Mouse (Mus musculus) stomach, embryonic 16.5 days (tissue): ENCODE results near the gene Rbms2. TPM values are rescaled to one million over a fixed set of nuclear protein-coding genes. Genes with fewer than 3 reads are reported as not detected.

Source experiments
- ATAC-seq: fragments of 200-750 bp; cut with Nextera tagmentation; 2 replicates; pipeline ENCODE4 v1.8.0; 2017; ENCODE audit warnings: moderate number of reproducible peaks, moderate TSS enrichment; ENCODE audit not compliant: insufficient read depth, low FRiP score
- H3K27ac ChIP-seq: fragments of 300-500 bp; sonication (generic); 2 replicates; pipeline ENCODE4 v1.5.1; 2014; ENCODE audit warnings: low read length
- H3K27me3 ChIP-seq: fragments of 300-500 bp; sonication (generic); 2 replicates; pipeline ENCODE4 v1.6.1; 2014; ENCODE audit warnings: low read length, control low read depth, mixed read lengths; ENCODE audit not compliant: control insufficient read depth, insufficient read depth
- H3K36me3 ChIP-seq: fragments of 300-500 bp; sonication (generic); 2 replicates; pipeline ENCODE4 v1.6.1; 2014; ENCODE audit warnings: low read length; ENCODE audit not compliant: control insufficient read depth, insufficient read depth
- H3K4me1 ChIP-seq: fragments of 300-500 bp; sonication (generic); 2 replicates; pipeline ENCODE4 v1.6.1; 2014; ENCODE audit warnings: low read length, control low read depth, mixed read lengths; ENCODE audit not compliant: control insufficient read depth, insufficient read depth
- H3K4me2 ChIP-seq: fragments of 300-500 bp; sonication (generic); 2 replicates; pipeline ENCODE4 v1.6.1; 2014; ENCODE audit warnings: low read depth, low read length, mixed read lengths
- H3K4me3 ChIP-seq: fragments of 300-500 bp; sonication (generic); replicated peaks from 2 replicates; pipeline ENCODE4 v1.5.1; 2014; ENCODE audit warnings: mild to moderate bottlenecking, low read length
- H3K9ac ChIP-seq: fragments of 300-500 bp; sonication (generic); 2 replicates; pipeline ENCODE4 v1.6.1; 2014; ENCODE audit warnings: low read length
- H3K9me3 ChIP-seq: fragments of 300-500 bp; sonication (generic); replicated peaks from 2 replicates; pipeline ENCODE4 v1.6.1; 2016; ENCODE audit warnings: low read length, control low read depth; ENCODE audit not compliant: control insufficient read depth
- WGBS: fragments of 180-500 bp; shearing (Covaris S2); extraction: QIAGEN DNeasy Blood & Tissue Kit; methylation state at CpG from one replicate; pipeline ENCODE4 v1.1.7; 2014; 5-methylcytosine and 5-hydroxymethylcytosine counted together
- polyA plus RNA-seq: library from polyadenylated mRNA; unstranded; fragments of >200 nt; fragmentation: Nextera tagmentation; extraction: Ambion mirVana; gene quantifications from 2 replicates; pipeline ENCODE4 v1.2.1, GENCODE M21; 2015

Gene Rbms2
- polyA plus RNA-seq, 1 experiment from 2014 or later, result 30.3 TPM

DNA sequence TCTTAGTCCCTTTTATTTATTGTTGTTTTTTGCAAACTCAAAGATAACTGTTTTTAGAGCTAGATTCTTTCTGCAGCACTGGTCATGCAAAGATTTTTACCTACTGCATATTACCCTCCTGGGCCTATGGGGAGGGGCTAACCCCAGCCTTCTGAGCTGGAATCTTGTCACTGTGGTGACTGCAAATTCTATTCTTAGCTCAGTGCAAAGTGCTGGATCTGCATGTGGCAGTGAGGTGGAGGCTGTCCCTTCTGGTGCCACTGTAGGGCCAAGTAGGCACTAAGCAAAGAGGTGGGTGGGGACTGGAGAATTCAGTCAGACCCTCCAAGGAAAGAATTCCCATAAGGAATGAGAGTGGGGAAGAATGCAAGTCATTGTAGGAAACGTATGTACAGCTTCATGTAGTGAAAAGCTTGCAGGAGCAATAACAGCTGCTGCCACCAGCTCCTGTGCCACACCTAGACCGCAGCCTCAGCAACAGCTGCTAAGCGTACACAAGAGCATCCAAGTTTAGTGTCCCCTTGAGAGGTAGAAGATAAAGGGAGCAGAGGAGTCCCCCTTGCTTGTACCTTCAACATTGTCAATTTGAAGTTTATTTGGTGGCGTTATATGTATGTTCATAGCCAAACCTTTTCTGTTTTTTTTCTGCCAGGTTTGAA lies 69.9 kb downstream of the Rbms2 start:
- Histone ChIP-seq H3K4me1 (no peaks in the 10 kb centered on the region), H3K36me3 (peaks cover 26% of the 10 kb centered on the region), H3K27me3 (no peaks in the 10 kb centered on the region), H3K9me3 (no peaks in the 10 kb centered on the region), H3K4me2 (no peak overlapping the region), H3K27ac (no peak overlapping the region), H3K4me3 (no peak overlapping the region), H3K9ac (no peak overlapping the region)
- 80% methylated on average over 4 of the region's 4 CpGs for WGBS
- ATAC-seq, result no peak

DNA sequence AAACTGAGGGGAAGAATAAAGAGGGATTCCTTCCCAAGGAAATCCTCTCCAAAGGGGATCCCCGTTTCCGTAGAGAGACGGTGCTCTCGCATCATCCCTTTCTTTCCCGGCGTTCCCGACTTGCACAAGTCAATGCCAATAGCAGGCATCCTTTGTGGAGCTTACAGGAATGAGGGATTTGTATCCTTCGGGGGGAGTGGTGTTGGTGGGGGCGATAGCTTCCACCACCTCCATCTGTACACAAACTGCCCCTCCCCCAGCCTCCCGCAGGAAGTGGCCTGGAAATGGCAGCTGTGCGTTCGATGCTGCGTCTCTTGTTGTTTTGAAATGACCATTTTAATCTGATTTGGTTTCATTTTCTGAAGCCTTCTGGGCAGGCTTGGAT lies 82.5 kb downstream of the Rbms2 start:
- Histone ChIP-seq H3K27ac (peak overlapping the region; percentile 44), H3K9me3 (no peaks in the 10 kb centered on the region), H3K36me3 (no peaks in the 10 kb centered on the region), H3K4me2 (peak overlapping the region; percentile 66), H3K27me3 (no peaks in the 10 kb centered on the region), H3K4me1 (peaks cover 16% of the 10 kb centered on the region), H3K9ac (peak overlapping the region; percentile 94), H3K4me3 (peak overlapping the region; percentile 97)
- ATAC-seq, result no peak
- WGBS, result under 1% methylated on average over 13 of the region's 13 CpGs

- Histone ChIP-seq H3K36me3 (no peaks in the 10 kb centered on the region), H3K4me3 (peak overlapping the region; percentile 97), H3K27me3 (no peaks in the 10 kb centered on the region), H3K9me3 (no peaks in the 10 kb centered on the region), H3K27ac (peak overlapping the region; percentile 44), H3K4me1 (peaks cover 19% of the 10 kb centered on the region), H3K4me2 (peak overlapping the region; percentile 66), H3K9ac (peak overlapping the region; percentile 94)
- peak; percentile 70 for ATAC-seq
- under 1% methylated on average over 82 of the region's 86 CpGs for WGBS
These were observed 83.2 kb downstream of the Rbms2 start for GRCm38 (mm10) chr10:128096693-128097586.

DNA sequence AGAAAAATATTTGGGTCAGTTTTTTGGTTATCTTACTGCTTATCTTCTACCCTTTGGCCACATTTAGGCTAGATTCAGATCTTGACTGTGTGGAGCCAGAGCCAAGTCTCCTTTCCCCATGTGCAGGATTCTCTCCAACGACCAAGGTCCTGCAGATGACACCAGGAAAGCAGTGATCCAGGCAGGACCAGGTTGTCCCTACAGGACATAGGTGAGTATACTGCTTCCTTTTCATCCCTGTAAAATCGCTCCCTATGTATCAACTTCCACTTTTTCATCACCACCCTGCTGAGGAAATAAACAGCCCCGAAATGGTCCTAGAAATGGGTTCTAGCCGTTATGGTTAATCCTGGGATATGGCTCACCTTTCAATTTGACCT lies 83.8 kb downstream of the Rbms2 start:
- Histone ChIP-seq H3K9ac (0 out of 2 replicates have a peak overlapping the region, but pooled peaks have one; percentile 9), H3K4me1 (peaks cover 25% of the 10 kb centered on the region), H3K27ac (no peak overlapping the region), H3K36me3 (no peaks in the 10 kb centered on the region), H3K4me2 (peak overlapping the region; percentile 10; the same call in 1 of the 2 replicates), H3K27me3 (no peaks in the 10 kb centered on the region), H3K4me3 (peak overlapping the region; percentile 97), H3K9me3 (no peaks in the 10 kb centered on the region)
- 23% methylated on average over 4 of the region's 4 CpGs for WGBS
- no peak for ATAC-seq

GRCm38 (mm10) chr10:128095003-128095636 lies 85.0 kb downstream of the Rbms2 start:
- Histone ChIP-seq H3K9me3 (no peaks in the 10 kb centered on the region), H3K27ac (peak overlapping the region; percentile 97), H3K4me2 (peak overlapping the region; percentile 91), H3K4me3 (peak overlapping the region; percentile 83), H3K27me3 (no peaks in the 10 kb centered on the region), H3K9ac (peak overlapping the region; percentile 29; the same call in 1 of the 2 replicates), H3K4me1 (peaks cover 28% of the 10 kb centered on the region), H3K36me3 (no peaks in the 10 kb centered on the region)
- WGBS, result 33% methylated on average over 9 of the region's 9 CpGs
- ATAC-seq, result no peak

DNA sequence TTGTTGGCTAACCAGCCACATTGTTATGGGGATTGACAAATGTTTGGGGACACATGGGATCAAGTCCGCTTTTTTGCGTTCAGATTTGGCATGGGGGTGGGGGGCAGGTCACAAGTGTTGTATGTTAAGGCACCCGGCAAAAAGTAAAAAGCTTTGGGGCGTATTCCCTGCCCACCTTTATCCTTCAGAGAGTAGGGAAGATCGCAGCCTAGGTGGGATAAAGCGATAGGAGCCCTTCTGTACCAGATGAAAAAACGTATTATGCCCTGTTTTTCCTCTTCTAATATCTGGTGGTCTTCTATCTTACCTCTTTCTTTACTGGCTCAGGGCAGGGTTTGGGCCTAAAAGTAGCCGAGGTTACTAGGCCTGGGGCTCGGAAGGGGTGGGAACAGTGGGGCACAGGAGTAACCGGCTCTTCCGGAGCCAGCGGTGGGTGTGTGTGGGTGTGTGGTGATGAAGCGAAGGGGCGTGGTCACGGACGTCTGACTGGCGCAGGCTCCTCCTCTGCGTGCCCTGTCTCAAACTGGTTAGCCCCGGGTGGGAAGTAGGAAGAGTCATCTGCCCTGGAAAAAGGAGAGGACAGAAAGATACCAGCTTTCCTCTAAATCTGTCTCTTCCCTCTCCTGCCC lies 85.6 kb downstream of the Rbms2 start:
- ATAC-seq, result peak; percentile 82
- H3K9ac ChIP-seq, result peak overlapping the region; percentile 61
- peak overlapping the region; percentile 83 for H3K4me3 ChIP-seq
- peak overlapping the region; percentile 97 for H3K27ac ChIP-seq
- H3K4me2 ChIP-seq, result peak overlapping the region; percentile 91
- 13% methylated on average over 19 of the region's 19 CpGs for WGBS
- peaks cover 28% of the 10 kb centered on the region for H3K4me1 ChIP-seq
- H3K27me3 ChIP-seq, result no peaks in the 10 kb centered on the region
- no peaks in the 10 kb centered on the region for H3K9me3 ChIP-seq
- H3K36me3 ChIP-seq, result peaks cover 7% of the 10 kb centered on the region; the same call in 1 of the 2 replicates

- 29% methylated on average over 13 of the region's 13 CpGs for WGBS
- no peaks in the 10 kb centered on the region for H3K27me3 ChIP-seq
- ATAC-seq, result no peak
These were observed 86.4 kb downstream of the Rbms2 start for GRCm38 (mm10) chr10:128093496-128094294.

More at GRCm38 (mm10) chr10:128093496-128094294, 86.4 kb downstream of the Rbms2 start:
- Histone ChIP-seq H3K9me3 (no peaks in the 10 kb centered on the region), H3K4me3 (peak overlapping the region; percentile 83), H3K36me3 (peaks cover 13% of the 10 kb centered on the region; the same call in 1 of the 2 replicates), H3K4me2 (peak overlapping the region; percentile 91), H3K4me1 (peaks cover 28% of the 10 kb centered on the region), H3K9ac (peak overlapping the region; percentile 87), H3K27ac (peak overlapping the region; percentile 97)
